Mouse (Mus musculus) ZHBTc4 (cell line): ENCODE data around the gene Pwp2.
"Not testable (repeated sequence)": the region's sequence is repeated elsewhere in the genome, so short reads cannot be mapped to it uniquely, and the experiment has no call there.

Experiments used
- DNase-seq: peaks from one replicate; pipeline ENCODE4 v3.0.0-alpha.2; 2011; ENCODE audit warnings: low read depth, low spot score

Gene Pwp2

DNA sequence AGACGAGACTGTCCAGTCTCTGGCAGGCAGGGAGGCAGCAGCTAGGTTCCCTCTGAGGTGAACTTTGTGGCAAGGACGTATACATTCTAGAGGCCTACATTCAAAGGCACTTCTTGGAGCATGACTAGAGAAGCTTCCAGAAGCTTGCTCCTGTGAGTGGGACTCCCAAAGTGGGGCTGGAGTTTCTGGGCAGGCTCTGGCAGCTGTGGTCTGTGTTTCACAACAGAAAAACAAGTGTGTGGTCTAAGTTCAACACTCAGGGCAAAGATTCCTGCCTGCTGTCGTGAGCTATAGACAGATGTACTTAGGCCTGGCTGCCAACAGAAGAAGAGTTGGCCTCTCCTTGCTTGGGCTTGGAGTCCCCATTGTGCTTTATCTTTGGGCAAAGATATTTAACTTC, 44.1 kb downstream of the Pwp2 start:
- DNase-seq = no peak

DNA sequence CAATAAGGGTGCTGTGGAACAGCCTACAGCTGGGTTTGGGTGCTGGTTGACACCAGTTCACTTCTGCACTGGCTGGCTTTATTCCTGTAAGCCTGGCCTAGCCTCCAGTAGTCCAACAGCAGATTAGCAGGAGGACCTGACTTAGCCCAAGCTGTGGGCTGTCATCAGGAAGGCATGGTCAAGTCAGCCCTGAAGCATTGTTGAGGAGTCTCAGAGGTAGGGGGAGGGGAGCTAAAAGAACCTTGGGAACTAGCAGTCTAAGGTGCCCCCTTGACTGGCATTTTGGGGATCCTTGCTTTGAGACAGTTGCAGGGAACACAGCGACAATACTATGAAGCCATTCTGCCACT, 44.7 kb downstream of the Pwp2 start:
- DNase-seq = no peak

GRCm38 (mm10) chr10:78139572-78140250, 45.2 kb downstream of the Pwp2 start:
- DNase-seq = no peak

GRCm38 (mm10) chr10:78138812-78139523, 46.0 kb downstream of the Pwp2 start:
- no peak for DNase-seq

- no peak for DNase-seq
Observed at GRCm38 (mm10) chr10:78137191-78137590, 47.8 kb downstream of the Pwp2 start.

- DNase-seq = no peak
Observed at GRCm38 (mm10) chr10:78135947-78136346, 49.0 kb downstream of the Pwp2 start.

GRCm38 (mm10) chr10:78134975-78135798, 49.8 kb downstream of the Pwp2 start:
- peak; percentile 36 for DNase-seq

DNA sequence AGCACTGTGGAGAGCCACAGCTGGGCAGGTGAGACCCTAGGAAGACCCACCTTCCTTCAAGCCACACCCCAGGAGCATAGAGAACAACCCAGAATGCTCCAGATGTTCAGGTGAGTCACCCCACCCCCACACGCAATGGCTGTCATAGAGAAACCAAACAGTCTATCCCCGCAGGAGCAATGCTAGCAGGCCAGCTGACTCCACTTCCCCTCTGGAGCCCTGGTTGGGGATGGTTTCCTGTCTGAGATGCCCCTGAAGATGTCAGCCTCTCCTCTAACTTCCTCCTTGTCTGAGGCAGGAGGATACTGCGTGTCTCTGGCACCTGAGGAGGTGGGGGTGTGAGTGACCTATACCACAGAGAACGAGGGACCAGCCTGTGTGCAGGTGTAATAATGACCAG, 50.5 kb downstream of the Pwp2 start:
- no peak for DNase-seq

- no peak for DNase-seq
Observed at GRCm38 (mm10) chr10:78129998-78130397, 55.0 kb downstream of the Pwp2 start.

GRCm38 (mm10) chr10:78129423-78129822, 55.5 kb downstream of the Pwp2 start:
- no peak for DNase-seq

DNA sequence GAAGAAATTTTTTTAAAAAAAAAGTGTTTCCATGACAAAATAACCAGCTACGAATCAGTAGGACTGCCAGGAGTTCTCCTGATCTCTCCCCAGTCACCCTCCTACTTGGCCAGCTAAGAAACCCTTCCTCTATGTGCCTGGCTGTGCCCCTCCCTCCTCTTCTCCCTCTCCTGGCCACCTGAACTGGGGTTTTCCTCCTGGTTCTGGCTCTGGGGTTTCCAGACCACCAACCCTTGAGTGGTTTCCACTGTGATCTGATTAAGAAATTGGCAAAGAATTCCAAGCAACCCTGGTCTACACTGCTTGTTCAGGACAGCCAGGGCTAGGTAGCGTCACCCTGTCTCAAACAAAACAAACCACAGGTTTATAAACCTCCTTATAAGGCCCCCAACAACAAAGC, 56.3 kb downstream of the Pwp2 start:
- no peak for DNase-seq

GRCm38 (mm10) chr10:78127931-78128330, 57.0 kb downstream of the Pwp2 start:
- no peak for DNase-seq

DNA sequence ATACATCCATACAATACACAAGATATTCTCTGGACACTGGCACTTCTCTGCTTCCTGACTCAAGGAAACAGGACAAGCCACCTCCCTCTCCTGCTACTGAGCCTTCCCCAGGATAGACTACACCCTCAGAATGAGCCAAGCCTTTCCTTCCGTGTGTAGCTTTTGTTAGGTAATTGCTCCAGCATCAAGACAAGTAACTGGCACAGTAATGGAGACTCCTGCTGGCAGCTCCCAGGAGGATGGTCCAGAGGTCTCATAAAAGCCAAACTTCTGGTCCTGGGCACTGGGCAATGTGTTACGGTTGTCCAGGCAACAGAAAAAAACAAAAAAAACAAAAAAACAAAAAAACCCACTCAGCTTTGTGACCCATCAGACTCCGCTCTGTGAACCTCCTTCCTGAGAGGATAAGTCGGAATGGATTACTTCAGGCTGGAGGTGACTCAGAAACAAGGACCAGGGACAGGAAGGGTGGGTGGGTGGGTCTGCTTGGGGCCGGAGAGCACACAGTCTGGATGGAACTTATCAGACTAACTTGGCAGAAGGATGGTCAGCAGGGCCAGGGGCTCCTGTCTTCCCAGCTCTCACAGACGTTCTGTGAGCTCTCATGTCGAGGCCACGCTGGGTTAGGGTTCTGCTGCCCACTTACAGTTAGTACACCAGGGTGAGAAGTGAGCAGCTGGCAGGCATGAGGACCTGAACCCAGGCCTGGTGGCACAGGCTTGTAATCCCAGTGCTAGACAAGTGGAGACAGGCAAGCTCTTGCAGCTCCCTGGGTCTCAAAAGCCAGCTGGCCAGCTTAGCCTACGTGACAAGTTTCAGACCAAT, 57.7 kb downstream of the Pwp2 start:
- no peak for DNase-seq

- no peak for DNase-seq
Observed at GRCm38 (mm10) chr10:78126311-78126710, 58.6 kb downstream of the Pwp2 start.

- DNase-seq = not testable (repeated sequence)
Observed at GRCm38 (mm10) chr10:78125061-78125460, 59.9 kb downstream of the Pwp2 start.

DNA sequence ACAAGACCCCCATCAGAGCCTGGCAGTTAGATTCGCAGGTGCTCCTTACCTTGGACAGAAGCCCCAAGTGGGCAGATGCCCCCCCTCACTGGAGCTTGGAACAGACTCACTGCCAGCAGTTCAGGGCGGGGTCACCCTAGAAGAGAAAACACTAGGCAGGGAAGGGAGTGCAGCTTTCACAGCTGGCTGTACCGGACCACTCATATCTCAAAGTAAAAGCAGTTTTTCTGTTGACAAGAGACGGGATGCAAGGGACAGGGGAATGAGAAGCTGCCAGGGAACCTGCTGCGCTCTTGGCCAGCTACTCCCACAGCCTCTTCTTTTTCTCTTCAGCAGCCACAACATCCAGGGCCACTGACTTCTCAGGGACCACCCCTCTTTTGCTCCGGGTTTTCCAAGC, 60.8 kb downstream of the Pwp2 start:
- DNase-seq = not testable (repeated sequence)
